Mouse (Mus musculus): ENCODE results near the gene Rtl5. TPM values are rescaled to one million over a fixed set of nuclear protein-coding genes. Genes with fewer than 3 reads are reported as not detected.

The Rtl5 gene
- polyA plus RNA-seq, 1 experiment from 2014 or later = 3.7 TPM

DNA sequence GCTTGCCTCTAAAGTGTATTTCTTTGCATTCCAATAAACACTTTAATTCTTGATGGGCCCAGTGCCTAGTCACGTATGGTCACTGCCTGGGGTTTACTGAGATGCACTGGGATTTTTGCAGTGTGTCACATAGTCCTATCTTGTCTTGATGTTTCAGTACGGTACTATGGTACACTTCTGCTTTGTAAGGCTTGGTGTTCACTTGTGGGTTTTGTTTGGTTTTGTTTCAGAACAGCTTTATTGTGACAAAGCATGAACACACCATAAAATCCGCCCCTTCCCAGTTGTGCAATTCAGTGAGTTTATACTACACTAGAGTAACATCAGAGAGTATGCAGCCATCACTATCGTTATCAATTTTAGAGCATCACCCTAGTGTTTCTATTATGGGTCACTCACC lies 17.1 kb downstream of the Rtl5 start:
- Histone ChIP-seq H3K9me3 (ENCODE audit: control insufficient read depth, low read length) (no peaks in the 10 kb centered on the region), H3K4me1 (replicated peaks; ENCODE audit: control insufficient read depth, insufficient read depth, low read length) (no peaks in the 10 kb centered on the region), H3K4me2 (replicated peaks; ENCODE audit: low read depth, low read length) (no peak overlapping the region), H3K27me3 (ENCODE audit: control insufficient read depth, insufficient read depth, low read length) (no peaks in the 10 kb centered on the region), H3K36me3 (ENCODE audit: control insufficient read depth, insufficient read depth, low read length) (no peaks in the 10 kb centered on the region), H3K27ac (ENCODE audit: low read depth, low read length) (no peak overlapping the region), H3K4me3 (ENCODE audit: low read depth, low read length) (no peak overlapping the region), H3K9ac (ENCODE audit: low read depth, low read length) (no peak overlapping the region)
- no peak for DNase-seq (ENCODE audit: low spot score)
- no peak for ATAC-seq (ENCODE audit: low FRiP score)
- 92% methylated on average over 4 of the region's 4 CpGs for WGBS

DNA sequence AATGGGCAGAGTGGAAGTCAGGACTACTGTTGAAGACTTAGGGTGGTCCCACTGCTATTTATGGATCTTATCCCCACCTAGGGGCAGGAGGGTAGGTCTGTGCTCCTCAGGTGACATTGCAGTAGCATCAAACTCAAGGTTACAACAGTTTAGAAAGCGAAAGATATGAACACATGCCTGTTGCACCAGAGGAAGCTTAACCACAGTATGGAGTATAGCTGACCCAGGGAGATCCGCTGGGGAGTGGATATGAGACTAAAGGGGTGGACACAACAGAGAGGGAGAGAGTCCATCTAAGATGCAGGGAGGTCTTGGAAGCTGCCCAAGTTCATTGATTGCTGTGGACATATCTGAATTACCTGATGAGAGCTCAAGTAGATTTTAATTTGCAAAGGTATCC lies 17.7 kb downstream of the Rtl5 start:
- no peaks in the 10 kb centered on the region for H3K27me3 ChIP-seq (ENCODE audit: control insufficient read depth, insufficient read depth, low read length)
- H3K9ac ChIP-seq (ENCODE audit: low read depth, low read length) = no peak overlapping the region
- no peaks in the 10 kb centered on the region for H3K9me3 ChIP-seq (ENCODE audit: control insufficient read depth, low read length)
- ATAC-seq (ENCODE audit: low FRiP score) (no peak), DNase-seq (ENCODE audit: low spot score) (no peak)
- H3K4me3 ChIP-seq (ENCODE audit: low read depth, low read length) = no peak overlapping the region
- H3K4me2 ChIP-seq (replicated peaks; ENCODE audit: low read depth, low read length) = no peak overlapping the region
- H3K4me1 ChIP-seq (replicated peaks; ENCODE audit: control insufficient read depth, insufficient read depth, low read length) = no peaks in the 10 kb centered on the region
- no peak overlapping the region for H3K27ac ChIP-seq (ENCODE audit: low read depth, low read length)
- WGBS = 100% methylated on average over 2 of the region's 2 CpGs
- no peaks in the 10 kb centered on the region for H3K36me3 ChIP-seq (ENCODE audit: control insufficient read depth, insufficient read depth, low read length)

DNA sequence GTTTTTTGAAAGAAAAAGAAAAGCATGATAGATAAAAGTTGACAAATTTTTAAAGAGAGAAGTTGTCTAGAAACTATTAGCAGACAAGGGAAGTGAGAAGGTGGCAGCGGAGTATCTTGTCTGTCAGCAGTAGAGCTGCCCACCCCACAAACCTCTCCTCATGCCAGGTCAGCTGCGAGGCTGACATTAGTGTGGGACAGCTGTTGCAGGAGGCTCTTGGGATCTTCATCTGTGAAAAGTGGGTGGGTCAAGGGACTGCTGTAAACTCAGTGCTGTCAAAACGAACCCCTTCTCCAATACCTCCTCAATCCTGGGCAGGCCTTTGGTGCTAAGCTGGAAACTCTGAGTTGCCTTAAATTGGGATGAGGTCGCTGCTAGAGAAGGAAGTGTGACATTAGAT lies 19.9 kb downstream of the Rtl5 start:
- no peaks in the 10 kb centered on the region for H3K27me3 ChIP-seq (ENCODE audit: control insufficient read depth, insufficient read depth, low read length)
- no peak overlapping the region for H3K27ac ChIP-seq (ENCODE audit: low read depth, low read length)
- DNase-seq (ENCODE audit: low spot score) (no peak), ATAC-seq (ENCODE audit: low FRiP score) (no peak)
- H3K4me2 ChIP-seq (replicated peaks; ENCODE audit: low read depth, low read length) = no peak overlapping the region
- 71% methylated on average over 4 of the region's 4 CpGs for WGBS
- H3K9me3 ChIP-seq (ENCODE audit: control insufficient read depth, low read length) = no peaks in the 10 kb centered on the region
- no peak overlapping the region for H3K4me3 ChIP-seq (ENCODE audit: low read depth, low read length)
- no peaks in the 10 kb centered on the region for H3K4me1 ChIP-seq (replicated peaks; ENCODE audit: control insufficient read depth, insufficient read depth, low read length)
- no peak overlapping the region for H3K9ac ChIP-seq (ENCODE audit: low read depth, low read length)
- no peaks in the 10 kb centered on the region for H3K36me3 ChIP-seq (ENCODE audit: control insufficient read depth, insufficient read depth, low read length)

DNA sequence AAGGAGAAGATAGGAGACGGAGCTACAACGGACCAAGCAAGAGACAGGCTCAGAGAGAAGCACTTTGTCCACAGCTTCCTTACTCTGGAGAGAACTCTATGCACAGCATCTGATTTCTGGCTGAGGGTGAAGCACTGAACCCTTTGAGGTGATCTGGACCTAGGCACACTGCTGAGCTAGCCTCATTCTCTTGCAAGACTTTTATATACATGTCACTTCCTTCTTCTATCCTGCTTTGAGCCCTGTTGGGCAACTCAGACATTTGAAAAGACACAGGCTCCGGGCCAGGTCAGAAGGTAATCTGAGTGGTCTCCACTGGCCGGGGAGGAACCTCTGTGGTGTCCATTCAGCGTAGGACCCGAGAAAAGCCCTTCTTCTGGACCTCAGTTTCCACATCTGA lies 20.6 kb downstream of the Rtl5 start:
- H3K9me3 ChIP-seq (ENCODE audit: control insufficient read depth, low read length) = no peaks in the 10 kb centered on the region
- no peak overlapping the region for H3K27ac ChIP-seq (ENCODE audit: low read depth, low read length)
- no peak overlapping the region for H3K4me2 ChIP-seq (replicated peaks; ENCODE audit: low read depth, low read length)
- H3K27me3 ChIP-seq (ENCODE audit: control insufficient read depth, insufficient read depth, low read length) = no peaks in the 10 kb centered on the region
- H3K9ac ChIP-seq (ENCODE audit: low read depth, low read length) = no peak overlapping the region
- ATAC-seq (ENCODE audit: low FRiP score) (no peak), DNase-seq (ENCODE audit: low spot score) (no peak)
- H3K4me1 ChIP-seq (replicated peaks; ENCODE audit: control insufficient read depth, insufficient read depth, low read length) = no peaks in the 10 kb centered on the region
- H3K36me3 ChIP-seq (ENCODE audit: control insufficient read depth, insufficient read depth, low read length) = no peaks in the 10 kb centered on the region
- WGBS = 87% methylated on average over 6 of the region's 6 CpGs
- no peak overlapping the region for H3K4me3 ChIP-seq (ENCODE audit: low read depth, low read length)

DNA sequence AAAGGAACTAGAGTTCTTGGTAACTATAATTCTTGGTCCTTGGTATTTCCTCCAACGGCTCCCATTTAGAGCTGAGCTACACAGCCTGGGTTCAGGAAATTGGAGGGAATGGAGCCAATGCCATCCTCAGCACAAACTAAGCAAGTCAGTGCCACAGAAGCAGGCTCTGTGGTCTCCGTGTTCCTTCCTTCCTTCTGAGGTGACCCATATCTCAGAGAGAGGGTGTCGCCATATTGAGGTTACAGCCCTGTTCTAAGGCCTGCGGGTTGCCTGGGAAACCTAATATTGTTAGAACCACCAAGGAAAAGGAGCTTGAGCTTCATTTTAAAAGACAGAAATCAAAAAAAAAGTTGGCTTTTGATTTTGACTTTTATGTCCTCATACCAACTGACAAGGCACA lies 28.7 kb downstream of the Rtl5 start:
- no peaks in the 10 kb centered on the region for H3K9me3 ChIP-seq (ENCODE audit: control insufficient read depth, low read length)
- ATAC-seq (ENCODE audit: low FRiP score) (no peak), DNase-seq (ENCODE audit: low spot score) (no peak)
- 96% methylated on average over 4 of the region's 4 CpGs for WGBS
- no peaks in the 10 kb centered on the region for H3K4me1 ChIP-seq (replicated peaks; ENCODE audit: control insufficient read depth, insufficient read depth, low read length)
- H3K36me3 ChIP-seq (ENCODE audit: control insufficient read depth, insufficient read depth, low read length) = no peaks in the 10 kb centered on the region
- H3K4me2 ChIP-seq (replicated peaks; ENCODE audit: low read depth, low read length) = no peak overlapping the region
- no peak overlapping the region for H3K4me3 ChIP-seq (ENCODE audit: low read depth, low read length)
- H3K9ac ChIP-seq (ENCODE audit: low read depth, low read length) = no peak overlapping the region
- H3K27ac ChIP-seq (ENCODE audit: low read depth, low read length) = no peak overlapping the region
- no peaks in the 10 kb centered on the region; the same call in 1 of the 2 replicates for H3K27me3 ChIP-seq (ENCODE audit: control insufficient read depth, insufficient read depth, low read length)

DNA sequence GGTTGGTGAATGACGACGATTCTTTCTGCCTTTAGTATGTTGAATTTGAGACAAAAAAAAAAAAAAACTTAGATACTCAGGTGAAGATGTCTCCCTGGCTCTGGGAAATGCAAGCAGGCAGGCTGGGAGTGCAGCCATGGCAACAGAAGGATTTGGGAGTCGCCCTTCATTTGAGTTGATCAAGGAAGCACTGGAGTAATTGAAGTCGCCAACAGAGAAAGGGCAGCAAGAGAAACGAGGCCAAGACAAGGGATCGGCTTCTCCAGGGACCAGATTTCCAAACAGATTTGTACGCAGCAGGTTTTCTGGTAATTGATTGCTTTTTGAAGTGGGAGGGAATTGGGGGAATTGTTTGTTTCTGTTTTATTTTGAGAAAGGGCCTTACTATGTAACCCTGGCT lies 29.5 kb downstream of the Rtl5 start:
- H3K36me3 ChIP-seq (ENCODE audit: control insufficient read depth, insufficient read depth, low read length) = no peaks in the 10 kb centered on the region
- 71% methylated on average over 7 of the region's 7 CpGs for WGBS
- no peaks in the 10 kb centered on the region for H3K4me1 ChIP-seq (replicated peaks; ENCODE audit: control insufficient read depth, insufficient read depth, low read length)
- DNase-seq (ENCODE audit: low spot score) = no peak
- H3K9me3 ChIP-seq (ENCODE audit: control insufficient read depth, low read length) = no peaks in the 10 kb centered on the region
- no peak overlapping the region for H3K27ac ChIP-seq (ENCODE audit: low read depth, low read length)
- no peak for ATAC-seq (ENCODE audit: low FRiP score)
- no peak overlapping the region for H3K4me2 ChIP-seq (replicated peaks; ENCODE audit: low read depth, low read length)
- H3K4me3 ChIP-seq (ENCODE audit: low read depth, low read length) = no peak overlapping the region
- no peaks in the 10 kb centered on the region; the same call in 1 of the 2 replicates for H3K27me3 ChIP-seq (ENCODE audit: control insufficient read depth, insufficient read depth, low read length)
- no peak overlapping the region for H3K9ac ChIP-seq (ENCODE audit: low read depth, low read length)

DNA sequence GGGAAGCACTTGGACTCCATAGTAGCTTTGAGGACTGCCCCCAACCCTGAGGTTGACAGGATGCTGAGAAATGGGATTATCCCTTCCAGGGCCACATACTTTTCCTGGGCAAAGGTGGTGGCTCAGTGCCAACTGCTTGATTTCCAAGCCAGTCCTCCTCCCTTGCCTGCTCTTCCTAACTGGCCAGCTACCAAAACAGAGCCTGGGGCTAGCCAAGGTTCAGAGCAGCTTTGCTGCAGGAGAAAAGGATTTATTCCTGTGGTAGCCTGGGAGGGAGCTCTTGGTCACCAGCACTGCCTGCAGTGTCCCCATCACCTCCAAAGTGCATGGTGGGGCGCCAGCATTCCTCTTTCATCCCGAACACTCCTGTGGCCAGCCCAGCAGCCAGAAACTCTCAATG lies 33.6 kb downstream of the Rtl5 start:
- no peak for ATAC-seq (ENCODE audit: low FRiP score)
- 96% methylated on average over 2 of the region's 2 CpGs for WGBS
- Histone ChIP-seq H3K4me3 (ENCODE audit: low read depth, low read length) (no peak overlapping the region), H3K4me1 (replicated peaks; ENCODE audit: control insufficient read depth, insufficient read depth, low read length) (no peaks in the 10 kb centered on the region), H3K27me3 (ENCODE audit: control insufficient read depth, insufficient read depth, low read length) (peaks cover 3% of the 10 kb centered on the region; the same call in 1 of the 2 replicates), H3K36me3 (ENCODE audit: control insufficient read depth, insufficient read depth, low read length) (no peaks in the 10 kb centered on the region), H3K27ac (ENCODE audit: low read depth, low read length) (no peak overlapping the region), H3K9ac (ENCODE audit: low read depth, low read length) (no peak overlapping the region), H3K9me3 (ENCODE audit: control insufficient read depth, low read length) (no peaks in the 10 kb centered on the region), H3K4me2 (replicated peaks; ENCODE audit: low read depth, low read length) (no peak overlapping the region)
- no peak for DNase-seq (ENCODE audit: low spot score)

DNA sequence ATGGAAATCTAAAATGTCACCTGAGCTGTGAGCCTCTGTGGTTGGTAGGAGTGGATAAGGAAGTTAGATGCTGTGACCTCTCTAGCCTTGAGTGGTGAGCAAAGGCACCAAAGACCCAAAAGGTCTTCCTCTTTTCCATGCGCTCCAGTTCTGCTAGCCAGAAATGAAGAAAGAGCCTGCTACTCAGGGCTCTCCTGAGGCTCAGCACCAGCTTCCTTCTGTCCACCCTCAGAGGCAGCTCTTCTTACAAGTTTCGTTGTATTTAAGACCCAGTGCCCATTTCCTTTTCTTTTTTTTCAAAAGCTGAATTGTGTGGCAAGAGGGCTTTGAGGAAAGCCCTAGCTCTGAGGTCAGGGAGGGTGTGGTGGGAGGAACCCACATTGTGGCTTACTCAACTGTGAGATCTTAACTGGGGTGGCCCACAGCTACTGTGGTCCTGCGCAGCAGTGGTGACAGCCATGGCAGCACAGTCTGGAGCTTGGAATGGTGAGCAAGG lies 34.2 kb downstream of the Rtl5 start:
- H3K9me3 ChIP-seq (ENCODE audit: control insufficient read depth, low read length) = no peaks in the 10 kb centered on the region
- no peaks in the 10 kb centered on the region for H3K4me1 ChIP-seq (replicated peaks; ENCODE audit: control insufficient read depth, insufficient read depth, low read length)
- no peak for ATAC-seq (ENCODE audit: low FRiP score)
- no peak overlapping the region for H3K9ac ChIP-seq (ENCODE audit: low read depth, low read length)
- no peak for DNase-seq (ENCODE audit: low spot score)
- H3K36me3 ChIP-seq (ENCODE audit: control insufficient read depth, insufficient read depth, low read length) = no peaks in the 10 kb centered on the region
- no peak overlapping the region for H3K27ac ChIP-seq (ENCODE audit: low read depth, low read length)
- H3K4me3 ChIP-seq (ENCODE audit: low read depth, low read length) = no peak overlapping the region
- 74% methylated on average over 3 of the region's 3 CpGs for WGBS
- no peak overlapping the region for H3K4me2 ChIP-seq (replicated peaks; ENCODE audit: low read depth, low read length)
- H3K27me3 ChIP-seq (ENCODE audit: control insufficient read depth, insufficient read depth, low read length) = peaks cover 3% of the 10 kb centered on the region; the same call in 1 of the 2 replicates

DNA sequence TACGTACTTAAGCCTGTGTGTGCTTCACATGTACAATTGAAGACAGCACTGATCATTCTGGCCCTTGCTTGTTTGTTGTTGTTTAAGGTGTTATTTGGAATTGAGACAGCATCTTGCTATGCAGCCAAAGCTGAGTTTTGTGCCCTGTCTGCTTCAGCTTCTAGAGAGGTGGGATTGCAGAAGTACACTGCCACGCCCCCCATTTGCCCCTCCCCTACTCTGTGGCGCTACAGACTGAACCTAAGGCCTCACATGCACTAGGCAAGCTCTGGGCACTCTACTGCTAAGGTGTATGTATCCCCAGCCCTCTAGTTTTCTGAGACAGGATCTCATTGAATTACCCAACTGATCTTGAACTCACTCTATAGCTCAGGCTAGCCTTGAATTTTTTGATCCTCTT lies 35.4 kb downstream of the Rtl5 start:
- Histone ChIP-seq H3K4me1 (replicated peaks; ENCODE audit: control insufficient read depth, insufficient read depth, low read length) (no peaks in the 10 kb centered on the region), H3K4me3 (ENCODE audit: low read depth, low read length) (no peak overlapping the region), H3K4me2 (replicated peaks; ENCODE audit: low read depth, low read length) (no peak overlapping the region), H3K27me3 (ENCODE audit: control insufficient read depth, insufficient read depth, low read length) (peaks cover 5% of the 10 kb centered on the region; the same call in 1 of the 2 replicates), H3K36me3 (ENCODE audit: control insufficient read depth, insufficient read depth, low read length) (no peaks in the 10 kb centered on the region), H3K9me3 (ENCODE audit: control insufficient read depth, low read length) (no peaks in the 10 kb centered on the region), H3K9ac (ENCODE audit: low read depth, low read length) (no peak overlapping the region), H3K27ac (ENCODE audit: low read depth, low read length) (no peak overlapping the region)
- 49% methylated on average over 3 of the region's 3 CpGs for WGBS
- ATAC-seq (ENCODE audit: low FRiP score) (no peak), DNase-seq (ENCODE audit: low spot score) (no peak)
